Mouse (Mus musculus): ENCODE results near the gene Unk.

Gene Unk

GRCm38 (mm10) chr11:116030898-116031845 is 1.1 kb downstream of the Unk start:
- no peak for DNase-seq

- DNase-seq, result no peak
Observed at GRCm38 (mm10) chr11:116034584-116034983, 4.5 kb downstream of the Unk start.

- no peak for DNase-seq
Observed at GRCm38 (mm10) chr11:116036671-116037070, 6.5 kb downstream of the Unk start.

GRCm38 (mm10) chr11:116037826-116038225 is 7.7 kb downstream of the Unk start:
- no peak for DNase-seq

- no peak for DNase-seq
Observed at GRCm38 (mm10) chr11:116040593-116040992, 10.5 kb downstream of the Unk start.

- DNase-seq, result no peak
Observed at GRCm38 (mm10) chr11:116041833-116042232, 11.7 kb downstream of the Unk start.

- DNase-seq, result no peak
Observed at GRCm38 (mm10) chr11:116042372-116043138, 12.4 kb downstream of the Unk start.

GRCm38 (mm10) chr11:116043286-116043685 is 13.2 kb downstream of the Unk start:
- DNase-seq, result no peak

GRCm38 (mm10) chr11:116045173-116045572 is 15.1 kb downstream of the Unk start:
- DNase-seq, result no peak

- DNase-seq, result no peak
Observed at GRCm38 (mm10) chr11:116049610-116050009, 19.5 kb downstream of the Unk start.

GRCm38 (mm10) chr11:116050196-116050595 is 20.1 kb downstream of the Unk start:
- DNase-seq, result no peak

- no peak for DNase-seq
Observed at GRCm38 (mm10) chr11:116053510-116054229, 23.5 kb downstream of the Unk start.

GRCm38 (mm10) chr11:116055873-116056272 is 25.8 kb downstream of the Unk start:
- DNase-seq, result no peak

GRCm38 (mm10) chr11:116057237-116057881 is 27.2 kb downstream of the Unk start:
- DNase-seq, result no peak

- peak; percentile 55 for DNase-seq
Observed at GRCm38 (mm10) chr11:116058022-116058614, 28.0 kb downstream of the Unk start.

- peak; percentile 43 for DNase-seq
Observed at GRCm38 (mm10) chr11:116058868-116059690, 29.0 kb downstream of the Unk start.

GRCm38 (mm10) chr11:116059691-116060025 is 29.5 kb downstream of the Unk start:
- DNase-seq, result peak; percentile 46

- DNase-seq, result peak; percentile 60
Observed at GRCm38 (mm10) chr11:116060596-116060995, 30.5 kb downstream of the Unk start.

GRCm38 (mm10) chr11:116061641-116062415 is 31.7 kb downstream of the Unk start:
- peak; percentile 80 for DNase-seq

GRCm38 (mm10) chr11:116062521-116062920 is 32.4 kb downstream of the Unk start:
- DNase-seq, result peak; percentile 66

GRCm38 (mm10) chr11:116063562-116063961 is 33.4 kb downstream of the Unk start:
- peak; percentile 96 for DNase-seq

Measured in cerebellum, adult 11 months (tissue).